Mouse (Mus musculus) megakaryocyte, embryonic 14.5 days (primary cell): ENCODE data around the gene Eya4.

ENCODE experiments used
- FLI1 ChIP-seq: IDR thresholded peaks from 2 replicates; pipeline ENCODE4 v1.6.1; 2012; ENCODE audit warnings: low read length, inconsistent platforms, mixed read lengths
- GATA1 ChIP-seq: IDR thresholded peaks from 3 replicates; pipeline ENCODE4 v1.6.1; 2012; ENCODE audit warnings: mixed read lengths, low read length, inconsistent platforms, borderline replicate concordance

- no peak for TF ChIP-seq GATA1
- TF ChIP-seq FLI1, result no peak
These were observed 44.8 kb upstream of the Eya4 start for GRCm38 (mm10) chr10:23395399-23395798.
